Mouse (Mus musculus): Measurements from ENCODE around the gene Dennd1b.

- TF ChIP-seq ZNF384 (IDR thresholded peaks at IDR 0.05; ENCODE audit: low read depth, low read length) (no peak), MAFK (IDR thresholded peaks at IDR 0.05; ENCODE audit: insufficient read depth, low read depth, low read length) (no peak)
Observed at GRCm38 (mm10) chr1:138915596-138915995, 47.6 kb upstream of the Dennd1b start.

Measured in ES-E14 (cell line).